Mouse (Mus musculus): ENCODE data around the gene Gm49395.

DNA sequence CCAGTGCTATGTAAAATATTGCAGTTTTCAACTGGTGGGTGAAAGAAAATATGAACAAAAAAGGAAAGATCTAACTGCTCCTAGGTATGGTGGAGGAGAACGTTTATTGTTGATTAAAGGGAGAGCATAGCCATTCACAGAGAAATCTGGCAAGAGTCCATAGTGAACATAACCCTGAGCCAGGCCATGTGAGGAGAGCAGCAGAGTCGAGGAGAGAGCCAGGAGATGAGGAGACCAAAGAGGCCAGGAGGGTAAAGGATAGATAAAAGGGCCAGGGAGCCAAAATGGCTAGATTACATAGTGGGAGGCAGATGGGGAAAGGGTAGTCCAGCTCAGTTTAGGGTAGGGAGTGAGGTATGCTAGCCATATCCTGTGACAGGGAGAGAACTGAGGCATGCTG, 5.5 kb downstream of the Gm49395 start:
- TF ChIP-seq CTCF (IDR thresholded peaks at IDR 0.05; ENCODE audit: low read depth, low read length): no peak
- TF ChIP-seq TAL1 (conservative IDR thresholded peaks at IDR 0.05; ENCODE audit: low read depth, low read length): no peak
